Mouse (Mus musculus) retina, embryonic 14.5 days (tissue): ENCODE data around the gene Rapgef4.

Experiments
- DNase-seq: peaks from one replicate; pipeline ENCODE4 v3.0.0-alpha.2; 2015; ENCODE audit warnings: low spot score

Rapgef4 gene

DNA sequence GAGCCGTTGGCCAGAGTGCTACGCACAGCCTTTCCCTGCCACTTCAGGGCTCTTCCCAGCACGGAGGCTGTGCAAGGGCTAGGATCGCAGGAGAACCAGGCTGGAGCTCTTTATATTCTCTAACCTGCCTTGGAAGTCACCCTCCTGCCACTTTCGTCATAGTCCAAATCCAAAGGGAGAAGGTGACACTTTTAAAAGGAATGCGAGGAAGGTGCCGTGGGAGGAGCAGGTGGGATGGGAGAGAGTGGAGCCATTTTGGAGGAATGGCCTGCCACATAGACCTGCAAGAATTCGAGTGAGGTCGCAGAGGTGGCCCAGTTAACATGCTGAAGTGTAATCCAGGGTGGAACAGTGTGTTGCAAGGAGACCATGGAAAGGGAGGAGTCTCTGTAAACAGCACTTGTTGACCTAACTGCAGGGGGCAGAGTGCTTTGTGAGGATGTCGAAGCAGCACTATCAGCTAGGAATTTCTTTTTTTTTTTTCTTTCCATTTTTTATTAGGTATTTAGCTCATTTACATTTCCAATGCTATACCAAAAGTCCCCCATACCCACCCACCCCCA lies 94.0 kb downstream of the Rapgef4 start:
- no peak for DNase-seq

DNA sequence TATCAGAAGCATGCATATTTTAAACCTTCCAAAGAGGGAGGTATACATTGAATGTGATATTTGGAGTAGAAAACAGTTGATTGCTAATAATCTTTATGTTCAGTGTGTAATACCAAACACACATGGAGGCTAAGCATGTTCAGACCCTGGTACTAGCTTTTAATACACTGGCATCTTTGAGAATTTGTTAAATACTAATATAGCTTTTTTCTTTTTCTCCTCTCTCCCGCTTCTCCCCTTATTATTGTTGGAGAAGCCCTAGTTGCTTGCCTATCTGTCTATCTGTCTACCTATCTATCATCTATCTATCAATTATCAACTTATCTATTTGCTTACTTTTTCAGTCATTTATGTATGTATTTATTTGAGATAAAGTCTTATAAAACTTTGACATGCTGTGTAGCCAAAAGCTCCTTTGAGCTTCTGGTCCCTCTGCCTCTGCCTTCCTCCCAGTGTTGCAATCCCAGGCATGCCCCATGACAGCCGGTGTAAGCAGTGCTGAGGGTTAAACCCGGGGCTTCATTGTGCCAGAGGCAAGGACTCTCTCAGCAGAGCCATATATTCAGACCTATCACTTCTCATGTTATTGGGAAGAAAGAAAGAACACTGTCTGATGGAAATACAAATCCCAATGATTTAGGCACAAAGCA lies 96.6 kb downstream of the Rapgef4 start:
- DNase-seq: no peak

DNA sequence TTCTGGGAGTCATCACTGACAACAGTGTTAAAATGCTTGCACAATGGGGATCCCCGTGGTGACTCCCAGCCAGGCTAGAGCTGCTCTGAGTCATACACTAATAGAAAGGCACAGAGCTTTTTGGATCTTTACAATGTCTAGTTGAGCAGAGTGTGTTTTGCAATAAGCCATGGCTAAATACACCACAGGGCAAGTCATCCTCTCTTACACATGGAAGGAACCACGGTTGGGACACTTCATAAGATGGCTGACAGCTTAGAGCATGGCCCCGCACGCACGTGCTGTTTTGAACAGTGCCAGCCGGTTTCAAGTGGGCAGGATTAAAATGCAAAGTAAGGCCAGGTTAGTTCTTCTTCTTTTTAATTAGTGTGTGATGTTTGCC lies 97.1 kb downstream of the Rapgef4 start:
- DNase-seq: no peak

DNA sequence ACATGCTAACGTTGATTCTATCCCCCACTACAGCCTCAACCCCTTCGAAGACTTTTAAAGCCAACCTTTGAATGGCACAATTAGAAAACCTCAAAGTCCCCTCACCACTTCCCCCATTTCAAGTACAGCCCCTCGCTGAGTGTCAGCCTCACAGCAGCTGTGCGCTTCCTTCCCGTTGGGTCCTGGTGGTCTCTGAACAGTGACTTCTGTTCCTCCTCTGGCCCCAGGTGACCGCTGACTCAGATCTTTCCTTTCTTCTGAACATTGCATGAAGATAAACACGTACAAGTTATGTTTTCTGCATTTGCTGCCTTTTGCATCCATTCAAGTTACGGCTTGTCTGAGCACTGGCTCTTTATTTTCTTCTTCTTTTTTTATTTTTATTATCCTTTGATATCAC lies 98.1 kb downstream of the Rapgef4 start:
- no peak for DNase-seq

DNA sequence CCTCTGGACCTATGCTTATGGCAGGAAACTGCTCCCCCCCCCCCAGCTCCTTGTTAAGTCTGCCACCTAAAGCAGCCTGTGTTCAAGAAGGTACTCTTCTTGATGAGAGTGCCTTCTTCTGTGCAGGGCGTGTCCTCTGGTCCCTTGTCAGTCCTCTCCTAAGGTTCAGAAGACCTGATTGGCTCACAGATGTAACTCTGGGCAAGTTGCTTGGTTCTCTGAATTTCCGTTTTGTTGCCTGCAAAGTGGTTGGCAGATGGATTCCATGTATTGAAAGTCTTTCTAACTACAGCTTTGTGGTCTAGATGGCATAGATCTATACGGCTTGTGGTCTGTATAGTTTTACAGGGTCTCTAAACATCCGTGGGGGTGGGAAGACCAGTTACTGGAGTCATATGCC lies 101.8 kb downstream of the Rapgef4 start:
- DNase-seq: no peak

DNA sequence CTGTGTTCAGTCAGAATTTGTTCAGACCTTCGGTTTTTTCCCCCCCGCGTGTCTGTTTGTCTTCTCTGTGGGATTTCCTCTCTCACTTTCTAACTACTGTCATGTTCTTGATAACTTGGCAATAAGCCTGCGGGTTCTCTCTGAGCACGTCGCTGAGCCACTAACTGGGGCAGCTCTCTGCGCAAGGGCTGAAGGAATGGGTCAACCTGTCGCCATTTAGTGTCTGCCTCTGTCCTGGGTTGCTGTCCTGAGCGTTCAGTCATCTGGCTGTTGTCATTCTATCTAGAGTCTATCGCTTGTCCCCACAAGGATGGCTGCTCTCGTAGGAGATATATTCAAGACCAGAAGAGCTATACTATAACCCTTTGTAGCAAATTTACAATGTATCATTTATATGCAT lies 107.8 kb downstream of the Rapgef4 start:
- no peak for DNase-seq

DNA sequence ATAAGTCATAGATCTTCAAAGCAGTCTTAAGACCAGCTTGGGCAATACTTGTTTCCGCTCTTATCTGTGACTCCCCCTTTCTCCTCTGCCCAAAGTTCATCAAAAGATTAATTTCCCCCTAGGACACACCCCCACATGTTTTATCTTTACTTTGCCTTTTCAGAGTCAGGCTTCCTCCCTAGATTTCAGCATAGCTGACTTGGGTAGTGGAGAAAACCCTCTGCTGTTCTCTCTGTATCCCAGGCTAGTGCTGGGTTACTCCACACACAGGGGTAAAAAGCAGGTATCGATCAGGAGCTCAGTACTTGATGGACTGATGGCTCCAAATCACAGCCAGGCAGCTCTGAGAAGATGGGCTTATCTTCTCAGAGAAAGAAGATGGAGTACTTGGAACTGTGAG lies 109.0 kb downstream of the Rapgef4 start:
- DNase-seq: no peak

DNA sequence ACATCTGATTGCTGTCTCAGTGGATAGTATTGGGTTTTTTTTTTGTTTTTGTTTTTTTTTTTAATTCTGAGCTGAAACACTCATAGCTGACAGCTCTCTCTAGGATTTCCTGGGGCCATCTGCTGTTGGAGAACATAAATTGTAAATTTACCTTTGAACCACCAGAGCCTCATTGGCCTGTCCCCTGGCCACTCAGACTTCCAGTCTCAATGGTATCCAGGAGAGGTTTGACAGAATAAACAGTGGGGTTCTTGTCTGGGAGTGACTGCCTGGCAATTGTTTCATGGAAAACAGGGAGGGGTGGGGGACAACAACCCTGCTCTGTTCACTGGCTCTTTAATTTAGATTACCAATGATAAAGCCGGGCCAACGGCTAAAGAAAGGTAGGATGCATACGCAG lies 111.0 kb downstream of the Rapgef4 start:
- no peak for DNase-seq

DNA sequence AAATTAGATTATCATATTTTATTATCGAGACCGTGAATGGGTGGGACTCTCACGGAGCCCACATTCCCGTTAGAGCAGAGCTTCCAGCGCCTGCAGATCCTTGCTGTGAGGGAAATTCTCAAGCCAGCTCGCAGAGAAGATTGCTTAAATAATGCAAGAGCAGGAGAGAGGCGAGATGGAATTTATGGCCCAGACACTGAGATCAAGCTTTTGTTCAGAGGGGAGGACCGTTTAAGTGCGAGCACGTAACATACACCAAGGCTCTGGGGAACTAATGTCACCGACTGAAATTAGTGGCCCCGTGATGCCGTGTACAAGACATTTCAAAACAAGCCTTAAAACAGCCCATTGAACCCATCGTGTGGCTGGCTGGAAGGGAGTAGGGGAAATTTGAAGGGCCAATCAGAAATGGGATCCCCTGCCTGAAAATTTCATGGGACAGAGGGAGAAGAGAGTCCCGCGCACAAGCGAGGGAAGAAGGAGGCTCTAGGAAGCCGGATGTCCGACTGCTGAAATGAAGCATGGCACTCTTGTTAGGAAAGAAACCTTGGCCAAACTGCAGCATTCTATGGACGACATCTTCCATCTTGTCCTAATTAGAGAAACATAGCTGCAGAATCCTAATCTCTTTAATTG lies 112.5 kb downstream of the Rapgef4 start:
- peak; percentile 44 for DNase-seq

DNA sequence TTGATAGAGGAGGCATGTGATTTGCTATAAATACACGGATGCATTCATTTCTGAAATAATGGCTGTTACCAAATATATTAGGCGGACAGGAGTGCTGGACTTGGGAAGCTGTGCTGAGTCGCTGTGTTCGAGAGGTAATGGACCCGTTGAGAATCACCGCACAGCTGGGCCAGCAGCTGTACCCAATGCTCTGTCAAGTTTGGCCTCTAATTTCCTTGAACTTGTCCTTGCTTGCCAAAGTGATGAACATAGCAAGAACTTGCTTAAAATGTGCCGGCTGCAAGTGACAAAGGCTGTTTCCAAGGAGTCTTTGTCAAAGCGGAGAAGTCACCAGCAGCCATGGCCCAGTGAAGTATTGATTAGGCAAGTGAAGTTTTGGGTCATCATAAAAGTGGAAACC lies 113.0 kb downstream of the Rapgef4 start:
- no peak for DNase-seq

DNA sequence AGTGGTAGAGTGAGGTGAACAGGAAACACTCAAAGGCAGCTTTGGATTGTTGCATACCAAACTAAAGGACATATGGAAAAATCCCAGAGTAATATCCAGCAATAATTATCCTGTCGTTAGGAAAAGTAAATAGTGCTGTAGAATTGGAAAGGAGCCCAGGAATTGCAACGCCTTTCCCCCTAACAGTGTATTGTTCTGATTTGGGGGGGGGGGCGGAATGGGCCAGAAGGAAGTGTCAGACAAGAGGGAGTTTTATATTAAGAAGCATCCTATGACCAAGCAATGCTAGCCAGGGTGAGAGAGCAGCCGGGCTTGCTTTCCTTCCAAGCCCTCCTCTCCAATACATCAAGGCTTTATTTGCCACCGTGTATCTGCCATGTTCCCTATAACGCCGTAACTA lies 113.4 kb downstream of the Rapgef4 start:
- no peak for DNase-seq

DNA sequence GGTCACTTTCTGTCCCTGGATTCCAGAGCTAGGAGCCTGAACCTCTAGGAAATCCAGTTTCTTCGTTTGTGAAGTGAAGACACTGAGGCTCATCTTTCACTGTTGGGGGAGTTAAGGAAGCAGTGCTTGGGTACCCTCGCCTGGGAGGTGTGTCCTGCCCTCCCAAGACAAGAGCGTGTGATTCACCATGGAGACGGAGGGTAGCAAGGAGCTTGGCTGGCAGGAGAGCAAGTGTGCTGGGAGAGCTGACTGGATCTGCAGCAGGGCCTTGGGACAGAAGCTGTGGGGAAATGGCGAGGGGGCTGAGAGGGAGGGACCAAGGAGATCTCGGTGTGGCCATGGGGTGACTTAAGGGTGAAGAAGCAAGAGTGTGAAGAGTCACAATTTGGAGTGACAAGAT lies 114.0 kb downstream of the Rapgef4 start:
- no peak for DNase-seq

DNA sequence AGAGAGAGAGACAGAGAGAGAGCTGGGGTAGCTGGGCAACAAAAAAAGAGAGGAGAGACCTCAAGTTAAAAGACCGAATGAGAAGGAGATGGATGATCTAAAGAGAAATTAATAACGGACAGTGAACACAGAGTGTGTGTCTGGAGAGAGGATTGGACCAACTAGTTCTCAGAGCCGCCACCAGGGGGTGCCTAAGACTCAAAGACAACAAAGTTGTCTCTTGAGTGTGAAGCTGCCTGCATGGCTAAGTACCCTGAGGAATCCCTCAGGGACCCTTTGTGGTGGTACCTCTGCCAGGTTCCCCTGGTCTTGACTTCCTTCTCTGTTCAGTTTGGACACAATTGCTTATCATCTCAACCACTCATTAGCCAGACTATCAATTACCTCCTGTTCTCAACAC lies 115.3 kb downstream of the Rapgef4 start:
- DNase-seq: peak; percentile 75

DNA sequence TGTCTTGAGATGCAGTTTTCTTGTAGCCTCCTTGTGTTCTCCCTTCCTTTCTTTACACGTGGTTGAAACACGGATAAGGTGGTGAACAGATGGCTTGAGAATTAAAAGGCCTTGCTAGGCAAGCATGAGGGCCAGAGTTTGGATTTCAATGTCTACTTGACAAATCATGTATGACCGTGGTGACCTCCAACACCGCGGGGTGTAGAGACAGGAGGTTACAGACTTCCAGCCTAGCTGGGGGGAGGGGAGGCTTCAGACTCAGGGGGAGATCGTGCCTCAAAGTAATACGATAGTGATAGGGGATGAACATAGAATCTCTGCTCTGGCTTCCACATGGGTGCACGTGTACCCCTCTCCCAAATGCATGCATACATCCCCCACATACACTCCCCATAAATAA lies 117.3 kb downstream of the Rapgef4 start:
- DNase-seq: no peak

DNA sequence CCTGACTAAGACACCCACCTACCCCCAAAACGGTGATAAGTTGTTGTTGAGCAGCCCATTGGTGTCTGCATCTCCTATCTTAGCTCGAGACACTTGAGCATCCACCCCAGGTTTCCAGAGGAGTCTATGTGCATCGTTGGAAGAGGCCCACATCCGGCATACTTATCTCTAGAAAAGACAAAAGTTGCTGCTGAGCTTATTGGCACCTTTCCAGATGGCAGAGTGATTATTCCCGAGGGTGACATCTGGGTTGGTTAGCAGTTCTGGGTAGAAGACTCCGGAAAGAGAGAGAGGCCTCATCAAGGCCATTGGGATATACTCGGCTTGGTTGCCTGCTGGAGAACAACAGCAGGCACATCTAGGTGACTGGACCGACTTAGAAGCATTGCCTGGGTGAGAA lies 123.6 kb downstream of the Rapgef4 start:
- DNase-seq: no peak

DNA sequence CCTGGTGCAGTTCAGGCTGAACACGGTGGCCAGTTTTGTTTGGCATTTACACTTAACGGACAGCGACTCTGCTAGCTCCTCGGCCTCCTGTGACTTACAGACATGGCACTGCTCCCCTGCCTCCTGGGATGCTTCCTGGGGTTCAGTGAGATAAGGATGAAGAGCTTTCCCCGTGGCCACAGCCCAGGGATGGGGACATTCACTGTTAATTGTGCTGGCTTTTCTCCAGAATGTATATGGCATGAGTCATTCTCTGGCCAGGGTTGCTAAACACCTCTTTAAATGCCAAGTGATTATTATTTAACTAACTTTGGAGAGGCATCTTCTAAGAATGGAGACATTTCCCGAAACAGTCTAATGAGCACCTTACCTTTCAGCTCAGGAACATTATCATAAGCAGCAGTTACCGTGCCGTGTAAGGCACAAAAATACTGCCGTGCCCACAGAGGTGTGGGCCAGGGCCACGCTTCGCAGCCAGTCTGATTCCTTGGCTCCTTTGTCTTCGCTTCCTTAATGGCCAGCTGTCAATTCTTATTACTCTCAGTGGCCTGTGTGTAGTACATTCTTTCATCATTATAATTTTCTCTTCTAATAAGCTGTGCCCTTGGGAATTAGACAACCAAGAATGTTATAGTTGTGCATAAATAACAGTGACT lies 126.6 kb downstream of the Rapgef4 start:
- DNase-seq: peak; percentile 85

DNA sequence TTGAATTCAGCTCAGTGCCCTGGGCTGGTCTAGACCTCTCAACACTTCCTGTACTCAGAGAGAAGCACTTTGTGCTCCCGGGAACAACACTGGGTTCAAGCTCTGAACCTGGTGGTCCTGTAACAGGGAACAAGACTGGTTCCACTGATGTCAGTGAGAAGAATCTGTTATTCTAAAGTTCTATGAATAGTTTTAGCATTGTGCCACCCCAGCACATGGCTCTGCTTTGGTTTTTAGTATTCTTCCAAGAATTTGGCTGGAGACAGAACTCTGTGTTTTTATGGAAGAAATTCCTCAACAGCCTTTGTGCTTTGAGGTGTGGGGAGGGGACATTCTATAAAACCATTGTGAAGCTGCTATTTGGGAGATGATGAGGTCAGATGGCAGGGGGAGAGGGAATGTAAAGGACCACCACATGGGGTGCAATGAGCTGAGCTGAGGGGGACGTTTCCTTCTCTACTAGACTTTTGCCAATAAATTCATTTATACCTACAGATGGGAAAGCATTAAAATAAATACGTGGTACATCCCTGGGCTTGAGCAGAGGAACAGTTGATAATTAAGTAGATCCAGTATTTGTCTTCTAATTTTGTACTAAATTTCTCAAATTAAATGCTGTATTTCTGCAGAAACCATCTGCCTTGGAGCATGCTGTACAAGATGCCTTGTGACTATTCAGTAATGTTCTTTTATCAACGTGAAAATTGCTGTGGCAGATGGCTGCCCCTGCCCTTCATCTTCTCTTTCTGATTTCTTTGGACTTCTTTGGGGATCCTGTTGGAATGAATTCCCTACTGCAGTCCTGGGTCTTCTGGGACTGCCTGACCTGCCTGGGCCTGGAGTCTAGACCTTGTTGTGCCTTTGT lies 127.6 kb downstream of the Rapgef4 start:
- DNase-seq: no peak

DNA sequence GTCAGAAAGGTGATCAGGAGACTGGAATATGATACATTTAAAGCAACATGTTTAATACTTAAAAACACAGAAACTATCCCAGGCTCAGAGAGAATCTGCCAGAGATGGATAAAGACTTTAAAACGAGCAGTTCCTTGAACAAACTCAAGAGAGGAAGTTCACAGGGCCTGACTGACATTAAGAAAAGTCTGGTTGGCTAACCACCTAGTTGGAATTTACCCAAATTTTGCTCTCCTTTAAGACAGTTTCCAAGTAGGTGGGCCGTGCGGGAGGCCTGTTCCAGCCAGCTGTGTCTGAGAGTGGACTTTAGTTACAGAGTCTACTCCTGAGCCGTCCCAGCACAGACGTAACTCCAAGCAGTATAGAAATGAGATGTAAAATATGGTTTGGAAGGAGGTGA lies 129.4 kb downstream of the Rapgef4 start:
- no peak for DNase-seq

DNA sequence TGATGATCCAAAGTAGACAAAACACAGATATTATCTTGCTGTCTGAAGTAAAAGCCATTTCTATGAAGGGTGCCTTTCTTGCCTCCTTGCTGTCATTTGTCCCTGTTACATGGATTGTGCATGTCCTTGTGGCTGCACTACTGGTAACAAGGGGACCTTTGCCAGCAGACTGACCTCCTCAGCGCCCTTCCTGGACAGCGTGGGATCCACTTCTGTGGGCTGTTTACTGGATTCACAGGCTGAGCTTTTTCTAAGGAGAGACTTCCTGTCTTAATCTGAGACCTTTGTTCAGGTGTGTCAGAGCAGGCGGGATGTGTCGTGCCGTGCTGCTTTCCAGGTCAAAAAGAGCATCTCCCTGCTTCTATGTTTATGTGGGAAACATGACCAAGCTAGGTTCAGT lies 132.7 kb downstream of the Rapgef4 start:
- DNase-seq: no peak

DNA sequence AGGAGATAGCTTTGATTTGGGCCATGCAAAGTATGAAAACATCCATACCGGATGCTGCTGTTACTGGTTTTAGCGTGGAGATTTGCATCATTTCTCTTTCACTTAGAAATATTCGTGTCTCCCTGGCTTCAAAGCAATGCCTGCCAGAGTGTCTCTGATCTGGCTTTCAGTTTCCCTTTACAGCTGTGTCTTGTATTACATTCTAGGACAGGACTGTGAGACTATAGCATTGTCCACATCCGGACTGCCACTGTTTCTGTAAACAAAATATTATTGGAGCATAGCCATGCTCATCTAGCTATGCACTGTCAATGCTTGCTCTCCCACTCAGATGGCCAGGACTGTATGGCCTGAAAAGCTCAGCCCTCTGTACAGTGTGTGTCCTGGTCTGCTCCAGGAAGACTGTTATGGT lies 133.1 kb downstream of the Rapgef4 start:
- no peak for DNase-seq

DNA sequence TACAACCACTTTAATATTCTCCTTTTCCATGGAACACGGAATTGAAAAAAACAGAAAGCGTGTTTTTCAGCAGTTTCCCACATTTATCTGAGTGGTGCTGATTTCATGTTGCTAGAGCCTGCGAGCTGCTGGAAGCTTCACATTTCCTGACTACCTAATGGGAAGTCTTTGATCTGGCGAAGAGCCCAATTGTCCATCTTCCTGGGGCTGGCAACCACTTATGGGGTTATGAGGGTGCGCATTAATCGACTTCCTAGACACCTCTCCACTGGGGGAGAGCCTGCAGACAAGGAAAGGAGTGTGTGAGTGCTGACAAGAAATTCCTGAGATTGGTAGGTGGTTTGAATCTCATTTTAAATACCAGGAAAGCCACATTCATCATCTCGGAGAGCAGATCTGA lies 135.1 kb downstream of the Rapgef4 start:
- DNase-seq: no peak

DNA sequence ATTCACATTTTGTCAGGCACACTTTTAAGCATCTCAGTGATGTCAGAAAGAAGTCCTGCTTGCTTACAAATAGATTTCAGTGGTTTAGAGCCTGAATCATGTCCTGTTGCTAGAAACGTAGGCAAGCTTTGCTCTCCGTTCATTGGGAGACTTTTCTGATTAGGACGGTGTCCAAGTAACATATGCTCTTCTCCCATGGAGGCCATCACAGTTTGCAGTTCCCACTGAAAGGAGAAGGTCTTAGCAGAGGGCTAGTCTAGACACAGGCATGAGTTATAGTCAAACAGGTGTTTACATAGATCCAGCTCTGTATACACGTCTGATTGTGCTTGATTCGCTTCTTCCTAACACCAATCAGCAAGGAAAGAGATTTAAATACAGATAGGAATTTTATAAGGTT lies 135.7 kb downstream of the Rapgef4 start:
- no peak for DNase-seq
